Mouse (Mus musculus): ENCODE results near the gene Jkamp. TPM values are rescaled to one million over a fixed set of nuclear protein-coding genes. Genes with fewer than 3 reads are reported as not detected.
A peak's percentile ranks its signal among the peaks of the same experiment; 100 is the strongest.

The Jkamp gene
- total and polyA plus RNA-seq, 3 experiments, result 14.9 to 25.0 TPM; not detected in 1

DNA sequence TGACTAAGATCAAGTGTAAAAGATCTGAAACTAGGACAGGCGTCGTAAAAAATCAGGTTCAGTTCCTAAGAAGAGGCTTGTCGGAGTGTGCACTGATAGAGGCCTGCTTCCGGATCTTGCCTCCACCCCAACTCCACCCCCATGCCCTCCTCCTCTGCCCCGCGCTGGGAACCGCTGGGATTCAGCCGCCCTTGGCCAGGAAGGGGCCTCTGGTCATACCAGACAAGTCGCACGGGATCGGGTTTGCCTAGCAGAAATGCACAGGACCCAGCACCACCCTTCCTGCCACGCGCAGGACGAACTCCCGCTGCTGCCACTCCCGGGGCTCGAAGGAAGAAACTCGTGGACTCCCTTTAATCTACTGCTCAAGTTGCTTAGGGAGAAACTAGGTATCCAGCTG, 3.0 kb upstream of the Jkamp start:
- Histone ChIP-seq H3K36me3 (ENCODE audit: control insufficient read depth in 1 of 2, insufficient read depth in 2 of 2, low read length in 2 of 2) (peaks cover 0 to 6% of the 10 kb centered on the region in 2 experiments; a peak in 2 of 4 replicates), H3K27ac (ENCODE audit: control insufficient read depth, low read depth, low read length) (no peak overlapping the region), H3K9me3 (replicated peaks; ENCODE audit: insufficient read depth, low read length) (no peaks in the 10 kb centered on the region), H3K27me3 (ENCODE audit: control insufficient read depth in 1 of 2, insufficient read depth in 2 of 2, low read length in 2 of 2) (no peaks in the 10 kb centered on the region), H3K9ac (ENCODE audit: control insufficient read depth, low read depth, low read length, poor library complexity, severe bottlenecking) (no peak overlapping the region), H3K4me1 (ENCODE audit: control insufficient read depth in 1 of 2, insufficient read depth in 2 of 2, low read length in 2 of 2) (peaks cover 0 to 2% of the 10 kb centered on the region in 2 experiments; a peak in 1 of 4 replicates), H3K79me2 (ENCODE audit: control insufficient read depth, insufficient read depth, low read length, poor library complexity) (no peaks in the 10 kb centered on the region; the same call in 1 of the 2 replicates), H3K4me3 (ENCODE audit: control insufficient read depth in 1 of 2, insufficient read depth in 1 of 2, low read depth in 2 of 2, low read length in 2 of 2) (no peak overlapping the region)
- DNase-seq (ENCODE audit: low read depth, low spot score), result no peak
- TF ChIP-seq TBP (IDR thresholded peaks at IDR 0.05; ENCODE audit: low read depth, low read length), result no peak
- TF ChIP-seq MEF2A (IDR thresholded peaks at IDR 0.05; ENCODE audit: extremely low read depth, insufficient replicate concordance, low read depth, low read length, poor library complexity, severe bottlenecking), result no peak
- TF ChIP-seq USF1 (IDR thresholded peaks at IDR 0.05; ENCODE audit: low read depth, low read length), result no peak
- TF ChIP-seq BHLHE40 (IDR thresholded peaks at IDR 0.05; ENCODE audit: borderline replicate concordance, low read depth, low read length), result no peak
- no peak for TF ChIP-seq MAZ (IDR thresholded peaks at IDR 0.05; ENCODE audit: low read depth, low read length)
- no peak for TF ChIP-seq HCFC1 (IDR thresholded peaks at IDR 0.05; ENCODE audit: low read depth, low read length)
- no peak for TF ChIP-seq CHD1 (IDR thresholded peaks at IDR 0.05; ENCODE audit: low read depth, low read length)
- no peak for TF ChIP-seq GABPA (IDR thresholded peaks at IDR 0.05; ENCODE audit: low read depth, low read length)

DNA sequence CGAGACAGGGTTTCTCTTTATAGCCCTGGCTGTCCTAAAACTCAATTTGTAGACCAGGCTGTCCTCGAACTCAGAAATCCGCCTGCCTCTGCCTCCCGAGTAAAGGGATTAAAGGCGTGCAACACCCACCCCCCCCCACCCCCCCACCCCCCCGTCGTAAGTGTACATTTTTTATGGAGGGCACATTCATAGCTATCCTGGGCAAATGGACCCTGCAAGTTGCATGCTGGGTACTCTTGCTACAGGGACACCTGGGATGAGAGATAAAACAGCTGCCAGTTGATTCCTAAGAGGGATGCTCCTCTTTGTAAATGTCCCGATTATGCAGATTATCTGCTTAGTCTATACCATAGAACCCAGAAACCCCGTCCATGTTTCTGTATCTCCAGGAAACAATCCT, 2.1 kb upstream of the Jkamp start:
- peaks cover 0 to 6% of the 10 kb centered on the region in 2 experiments; a peak in 2 of 4 replicates for H3K36me3 ChIP-seq (ENCODE audit: control insufficient read depth in 1 of 2, insufficient read depth in 2 of 2, low read length in 2 of 2)
- H3K4me1 ChIP-seq (ENCODE audit: control insufficient read depth in 1 of 2, insufficient read depth in 2 of 2, low read length in 2 of 2), result peaks cover 0 to 2% of the 10 kb centered on the region in 2 experiments; a peak in 1 of 4 replicates
- no peak overlapping the region for H3K9ac ChIP-seq (ENCODE audit: control insufficient read depth, low read depth, low read length, poor library complexity, severe bottlenecking)
- no peaks in the 10 kb centered on the region for H3K27me3 ChIP-seq (ENCODE audit: control insufficient read depth in 1 of 2, insufficient read depth in 2 of 2, low read length in 2 of 2)
- DNase-seq (ENCODE audit: low read depth, low spot score), result peak; percentile 25
- H3K4me3 ChIP-seq (ENCODE audit: control insufficient read depth in 1 of 2, insufficient read depth in 1 of 2, low read depth in 2 of 2, low read length in 2 of 2), result no peak overlapping the region
- H3K79me2 ChIP-seq (ENCODE audit: control insufficient read depth, insufficient read depth, low read length, poor library complexity), result no peaks in the 10 kb centered on the region; the same call in 1 of the 2 replicates
- TF ChIP-seq BHLHE40 (IDR thresholded peaks at IDR 0.05; ENCODE audit: borderline replicate concordance, low read depth, low read length) (no peak), SMC3 (IDR thresholded peaks at IDR 0.05; ENCODE audit: low read depth, low read length) (no peak), JUND (IDR thresholded peaks at IDR 0.05; ENCODE audit: low read depth, low read length) (no peak), GATA1 (IDR thresholded peaks at IDR 0.05; ENCODE audit: low read depth, low read length) (no peak), NRF1 (IDR thresholded peaks at IDR 0.05; ENCODE audit: insufficient read depth, low read depth, low read length, poor library complexity, severe bottlenecking) (no peak), TCF12 (IDR thresholded peaks at IDR 0.05; ENCODE audit: low read depth, low read length) (no peak), TAL1 (IDR thresholded peaks at IDR 0.05; ENCODE audit: low read length) (no peak), MXI1 (IDR thresholded peaks at IDR 0.05; ENCODE audit: low read depth, low read length) (no peak), POLR2A (IDR thresholded peaks at IDR 0.05; ENCODE audit: control insufficient read depth in 1 of 2, insufficient read depth in 1 of 2, low read depth in 1 of 2, low read length in 2 of 2, poor library complexity in 1 of 2) (no peak), RCOR1 (IDR thresholded peaks at IDR 0.05; ENCODE audit: low read depth, low read length) (no peak), E2F4 (IDR thresholded peaks at IDR 0.05; ENCODE audit: borderline replicate concordance, low read depth, low read length) (no peak), HCFC1 (IDR thresholded peaks at IDR 0.05; ENCODE audit: low read depth, low read length) (no peak), ETS1 (IDR thresholded peaks at IDR 0.05; ENCODE audit: low read depth, low read length) (no peak)
- no peak overlapping the region for H3K27ac ChIP-seq (ENCODE audit: control insufficient read depth, low read depth, low read length)
- no peaks in the 10 kb centered on the region for H3K9me3 ChIP-seq (replicated peaks; ENCODE audit: insufficient read depth, low read length)
